Mouse (Mus musculus): ENCODE measurements around the gene Fam162a. TPM values are rescaled to one million over a fixed set of nuclear protein-coding genes. Genes with fewer than 3 reads are reported as not detected.

The Fam162a gene
- total RNA-seq, 2 experiments from 2014 or later = 8.1 to 31.1 TPM

Other genes starting within 250 kb of the Fam162a start
- 17.3 and 18.0 TPM in 2 replicates for gene Parp14, start 200.1 kb downstream of the Fam162a start, total RNA-seq (2015; ENCODE audit: low replicate concordance)
- gene Parp14, start 200.1 kb downstream of the Fam162a start, total RNA-seq (2017; ENCODE audit: low replicate concordance) = 34.6 and 34.8 TPM in 2 replicates
- 21.3 and 23.0 TPM in 2 replicates for gene Parp9, start 133.1 kb downstream of the Fam162a start, total RNA-seq (2015; ENCODE audit: low replicate concordance)
- gene Parp9, start 133.1 kb downstream of the Fam162a start, total RNA-seq (2017; ENCODE audit: low replicate concordance) = 30.7 and 41.3 TPM in 2 replicates
- gene Dtx3l, start 132.4 kb downstream of the Fam162a start, total RNA-seq (2015; ENCODE audit: low replicate concordance) = 13.3 and 15.0 TPM in 2 replicates
- 25.2 and 25.4 TPM in 2 replicates for gene Dtx3l, start 132.4 kb downstream of the Fam162a start, total RNA-seq (2017; ENCODE audit: low replicate concordance)
- 29.8 and 43.5 TPM in 2 replicates for gene Kpna1, start 92.8 kb downstream of the Fam162a start, total RNA-seq (2015; ENCODE audit: low replicate concordance)
- gene Kpna1, start 92.8 kb downstream of the Fam162a start, total RNA-seq (2017; ENCODE audit: low replicate concordance) = 34.3 and 55.9 TPM in 2 replicates
- gene Wdr5b, start 30.4 kb downstream of the Fam162a start, total RNA-seq (2015; ENCODE audit: low replicate concordance) = 1.7 and 8.6 TPM in 2 replicates
- 2.6 and 3.7 TPM in 2 replicates for gene Wdr5b, start 30.4 kb downstream of the Fam162a start, total RNA-seq (2017; ENCODE audit: low replicate concordance)
- 4.8 and 21.3 TPM in 2 replicates for gene Ccdc58, start 91 bp upstream of the Fam162a start, total RNA-seq (2015; ENCODE audit: low replicate concordance)
- gene Ccdc58, start 91 bp upstream of the Fam162a start, total RNA-seq (2017; ENCODE audit: low replicate concordance) = 2.6 and 10.6 TPM in 2 replicates
- not detected in 2 replicates for gene Csta1, start 59.6 kb upstream of the Fam162a start, total RNA-seq (2015; ENCODE audit: low replicate concordance)
- not detected in 2 replicates for gene Csta1, start 59.6 kb upstream of the Fam162a start, total RNA-seq (2017; ENCODE audit: low replicate concordance)
- 55.3 and 63.3 TPM in 2 replicates for gene Stfa2l1, start 85.2 kb upstream of the Fam162a start, total RNA-seq (2015; ENCODE audit: low replicate concordance)
- gene Stfa2l1, start 85.2 kb upstream of the Fam162a start, total RNA-seq (2017; ENCODE audit: low replicate concordance) = 2.2 and 7.4 TPM in 2 replicates
- gene Gm5483, start 112.6 kb upstream of the Fam162a start, total RNA-seq (2015; ENCODE audit: low replicate concordance) = 27.0 and 42.1 TPM in 2 replicates
- 16.6 and 23.1 TPM in 2 replicates for gene Gm5483, start 112.6 kb upstream of the Fam162a start, total RNA-seq (2017; ENCODE audit: low replicate concordance)
- not detected in 2 replicates for gene Gm5416, start 138.8 kb upstream of the Fam162a start, total RNA-seq (2015; ENCODE audit: low replicate concordance)
- not detected in 2 replicates for gene Gm5416, start 138.8 kb upstream of the Fam162a start, total RNA-seq (2017; ENCODE audit: low replicate concordance)
- gene 2010005H15Rik, start 149.9 kb upstream of the Fam162a start, total RNA-seq (2015; ENCODE audit: low replicate concordance) = not detected in 2 replicates
- gene 2010005H15Rik, start 149.9 kb upstream of the Fam162a start, total RNA-seq (2017; ENCODE audit: low replicate concordance) = not detected in 2 replicates
- 1.5 and 6.5 TPM in 2 replicates for gene Stfa1, start 205.4 kb upstream of the Fam162a start, total RNA-seq (2015; ENCODE audit: low replicate concordance)
- 2.7 TPM in 1 of 2 replicates, not detected in the other for gene Stfa1, start 205.4 kb upstream of the Fam162a start, total RNA-seq (2017; ENCODE audit: low replicate concordance)